Mouse (Mus musculus): Measurements from ENCODE around the gene Srrm2.

Gene Srrm2

DNA sequence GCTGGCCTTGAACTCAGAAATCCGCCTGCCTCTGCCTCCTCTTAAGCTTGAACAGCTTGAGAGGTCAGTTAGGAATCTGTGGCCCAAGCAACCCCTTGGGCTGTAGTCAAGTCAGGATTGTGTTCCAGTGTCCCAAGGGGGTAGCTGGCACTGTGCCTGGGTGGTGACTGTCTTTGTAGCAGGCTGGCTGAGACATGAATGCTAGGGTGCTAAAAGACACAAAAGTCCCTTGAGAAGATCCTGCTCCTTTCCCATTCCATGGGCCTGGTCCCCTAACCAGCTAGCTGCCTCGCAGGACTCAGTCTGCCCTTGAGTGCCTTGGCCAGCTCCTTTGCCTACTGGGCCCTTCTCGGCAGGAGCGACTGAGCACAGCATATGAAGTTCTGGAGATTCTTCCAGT lies 72.6 kb downstream of the Srrm2 start:
- DNase-seq, result no peak

DNA sequence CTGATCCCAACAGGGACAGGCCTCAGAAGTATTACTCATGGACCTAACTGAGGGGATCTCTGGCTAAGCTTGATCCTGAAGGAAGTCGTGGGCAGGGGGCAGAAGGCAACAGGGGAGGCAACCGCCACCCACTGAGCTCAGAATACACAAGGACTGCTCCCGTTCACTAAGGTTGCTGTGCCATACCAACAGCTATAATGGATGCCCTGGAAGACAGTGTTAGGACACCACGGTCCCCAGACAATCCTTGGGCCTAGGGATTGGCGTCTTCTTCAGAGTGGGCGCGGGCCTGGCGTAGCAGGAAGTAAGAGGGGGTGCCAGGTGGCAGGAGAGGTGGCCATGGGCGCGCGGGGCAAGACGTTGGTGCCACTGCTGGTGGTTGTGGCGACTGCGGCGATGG lies 77.4 kb downstream of the Srrm2 start, which contains the start of gene Prss21:
Prss21 (plus strand) TSS at position 301 of the 400 bp plus-strand sequence.
- DNase-seq, result no peak

DNA sequence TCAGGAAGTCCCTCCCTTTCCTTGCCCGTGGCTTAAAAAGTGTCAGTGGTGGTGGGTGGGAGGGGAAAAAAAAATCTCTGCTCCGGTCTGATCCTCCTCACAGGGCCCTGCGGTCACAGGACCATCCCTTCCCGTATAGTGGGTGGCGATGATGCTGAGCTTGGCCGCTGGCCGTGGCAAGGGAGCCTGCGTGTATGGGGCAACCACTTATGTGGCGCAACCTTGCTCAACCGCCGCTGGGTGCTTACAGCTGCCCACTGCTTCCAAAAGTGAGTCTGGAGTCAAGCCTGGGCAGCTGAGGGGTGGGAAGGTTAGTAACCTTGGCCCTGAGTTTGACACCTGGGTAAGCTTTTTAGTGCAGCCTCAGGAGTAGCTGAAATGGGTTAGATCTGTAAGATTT lies 78.2 kb downstream of the Srrm2 start:
- DNase-seq, result no peak
